Mouse (Mus musculus) C2C12 (cell line): Measurements from ENCODE around the gene Sfxn2. TPM values are rescaled to one million over a fixed set of nuclear protein-coding genes. Genes with fewer than 3 reads are reported as not detected.

ENCODE experiments used
- H3K27me3 ChIP-seq: one replicate; pipeline ENCODE4 v1.6.1; 2011; ENCODE audit not compliant: control insufficient read depth, insufficient read depth, insufficient read length
- H3K36me3 ChIP-seq: one replicate; pipeline ENCODE4 v1.6.1; 2011; ENCODE audit not compliant: control insufficient read depth, insufficient read depth
- H3K4me3 ChIP-seq: one replicate; pipeline ENCODE4 v1.5.1; 2011; ENCODE audit warnings: mild to moderate bottlenecking, control low read depth; ENCODE audit not compliant: poor library complexity, insufficient read depth, severe bottlenecking
- H3K79me2 ChIP-seq: one replicate; pipeline ENCODE4 v1.6.1; 2011; ENCODE audit not compliant: control insufficient read depth, insufficient read depth
- H3K79me3 ChIP-seq: one replicate; pipeline ENCODE4 v1.6.1; 2011; ENCODE audit warnings: low read depth, control low read depth
- H3ac ChIP-seq: one replicate; pipeline ENCODE3; 2011; ENCODE audit warnings: low read depth; ENCODE audit not compliant: control insufficient read depth, insufficient read length
- CEBPB ChIP-seq: IDR thresholded peaks from one replicate; pipeline ENCODE4 v1.6.1; 2011; ENCODE audit warnings: low read depth, mild to moderate bottlenecking, control low read depth, moderate library complexity
- CTCF ChIP-seq: IDR thresholded peaks from one replicate; pipeline ENCODE4 v1.5.1; 2011; ENCODE audit not compliant: control insufficient read depth, insufficient read depth, insufficient read length
- FOSL1 ChIP-seq: IDR thresholded peaks from one replicate; pipeline ENCODE4 v1.8.0; 2011; ENCODE audit warnings: mild to moderate bottlenecking, low read length; ENCODE audit not compliant: poor library complexity, insufficient read depth, severe bottlenecking
- MAX ChIP-seq: IDR thresholded peaks from one replicate; pipeline ENCODE4 v1.6.1; 2011; ENCODE audit warnings: mild to moderate bottlenecking, control low read depth
- MYOD1 ChIP-seq: IDR thresholded peaks from one replicate; pipeline ENCODE4 v1.6.1; 2011; ENCODE audit warnings: low read depth; ENCODE audit not compliant: control insufficient read depth, insufficient read length
- MYOG ChIP-seq: IDR thresholded peaks from one replicate; pipeline ENCODE4 v1.6.1; 2011; ENCODE audit not compliant: control insufficient read depth, insufficient read length; ENCODE audit errors: extremely low read depth
- USF1 ChIP-seq: IDR thresholded peaks from one replicate; pipeline ENCODE4 v1.6.1; 2011; ENCODE audit warnings: low read depth, mild to moderate bottlenecking, control low read depth, moderate library complexity
- polyA plus RNA-seq: library from polyadenylated mRNA; unstranded; fragments of >200 nt; fragmentation: generic; extraction: Trizol; gene quantifications from one replicate; pipeline ENCODE4 v1.2.1, GENCODE M21; 2012; ENCODE audit warnings: missing spikeins

Sfxn2 gene
- polyA plus RNA-seq, 1 experiment = 1.4 TPM

DNA sequence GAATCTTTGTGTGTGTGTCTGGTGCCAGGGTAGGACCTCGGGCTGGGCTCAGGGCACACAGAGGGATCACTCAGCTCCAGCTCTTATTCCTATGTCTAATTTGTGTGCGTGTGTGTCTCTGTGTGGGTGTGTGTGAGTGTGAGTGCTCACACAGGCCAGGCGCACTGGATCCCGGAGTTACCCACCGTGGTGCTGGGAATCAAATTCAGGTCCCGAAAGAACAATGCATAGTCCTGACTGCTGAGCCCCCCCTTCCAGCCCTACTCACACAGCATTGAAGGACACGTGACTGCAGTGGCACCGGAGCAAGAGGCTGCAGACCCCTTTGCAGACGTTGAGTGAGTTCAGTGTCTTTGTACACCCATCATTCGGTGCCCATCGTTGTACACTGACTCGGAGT, 51.9 kb downstream of the Sfxn2 start:
- no peak overlapping the region for H3K4me3 ChIP-seq
- H3K27me3 ChIP-seq = no peaks in the 10 kb centered on the region
- TF ChIP-seq USF1 (no peak), MYOG (no peak), CEBPB (no peak), FOSL1 (no peak), MAX (no peak), MYOD1 (no peak), CTCF (no peak)
- no peaks in the 10 kb centered on the region for H3K36me3 ChIP-seq
- H3K79me3 ChIP-seq = peaks cover 1% of the 10 kb centered on the region
- H3K79me2 ChIP-seq = peaks cover 16% of the 10 kb centered on the region
- H3ac ChIP-seq = no peak overlapping the region

DNA sequence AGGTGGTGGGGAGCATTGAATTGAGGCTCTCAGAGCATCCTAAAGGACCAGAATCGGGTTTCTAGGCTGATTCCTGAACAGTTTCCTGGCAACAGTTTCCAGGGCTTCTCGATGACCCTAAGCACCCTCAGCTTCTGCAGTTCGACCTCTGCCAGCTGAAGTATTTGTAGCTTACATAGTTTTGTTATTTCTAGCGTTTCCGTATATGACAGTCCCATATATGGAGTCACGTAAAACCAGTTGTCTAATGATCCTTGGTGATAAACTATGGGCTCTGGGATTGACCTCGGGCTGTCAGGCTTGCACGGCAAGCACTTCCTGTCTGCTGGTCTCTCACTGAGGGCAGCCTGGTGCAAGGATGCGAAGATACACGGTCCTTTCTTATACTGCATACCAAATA, 52.4 kb downstream of the Sfxn2 start:
- TF ChIP-seq USF1 (no peak), MYOG (no peak), CEBPB (no peak), MAX (no peak), MYOD1 (no peak), FOSL1 (no peak), CTCF (no peak)

DNA sequence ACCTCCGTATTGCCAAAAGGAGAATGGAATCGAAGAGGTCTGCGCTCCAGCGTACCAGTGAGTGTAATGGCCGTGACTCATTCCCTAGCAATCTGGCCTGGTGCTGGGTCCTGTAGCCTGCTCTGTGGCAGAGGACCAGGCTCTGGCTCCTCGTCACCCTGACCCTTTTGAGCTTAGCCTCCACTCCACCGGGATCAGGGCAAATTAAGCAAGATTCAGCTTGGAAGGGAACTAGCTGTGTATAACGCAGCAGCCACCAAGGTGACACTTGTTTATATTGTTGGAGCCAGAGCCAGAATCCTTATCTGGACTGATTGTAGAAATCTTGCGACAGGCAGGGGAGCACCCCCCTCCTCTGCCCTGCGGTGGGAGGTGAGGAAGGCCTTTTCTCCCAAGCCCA, 55.2 kb downstream of the Sfxn2 start:
- TF ChIP-seq CEBPB (no peak), CTCF (no peak), FOSL1 (no peak), USF1 (no peak)
- Histone ChIP-seq H3K4me3 (no peak overlapping the region), H3K79me3 (peaks cover 2% of the 10 kb centered on the region), H3K36me3 (no peaks in the 10 kb centered on the region), H3K27me3 (no peaks in the 10 kb centered on the region), H3K79me2 (no peaks in the 10 kb centered on the region), H3ac (no peak overlapping the region)

More for the DNA sequence above, 52.4 kb downstream of the Sfxn2 start:
- peaks cover 16% of the 10 kb centered on the region for H3K79me2 ChIP-seq
- peaks cover 1% of the 10 kb centered on the region for H3K79me3 ChIP-seq
- H3K36me3 ChIP-seq = no peaks in the 10 kb centered on the region
- H3K4me3 ChIP-seq = no peak overlapping the region
- H3K27me3 ChIP-seq = no peaks in the 10 kb centered on the region
- H3ac ChIP-seq = no peak overlapping the region

GRCm38 (mm10) chr19:46629807-46630206, 56.6 kb downstream of the Sfxn2 start:
- peaks cover 2% of the 10 kb centered on the region for H3K36me3 ChIP-seq
- H3K79me3 ChIP-seq = peaks cover 2% of the 10 kb centered on the region
- TF ChIP-seq USF1 = no peak
- no peak for TF ChIP-seq MAX
- TF ChIP-seq CTCF = no peak
- TF ChIP-seq FOSL1 = no peak
- no peak for TF ChIP-seq CEBPB
- TF ChIP-seq MYOD1 = no peak
- TF ChIP-seq MYOG = no peak
- H3ac ChIP-seq = no peak overlapping the region
- H3K4me3 ChIP-seq = no peak overlapping the region
- H3K27me3 ChIP-seq = no peaks in the 10 kb centered on the region
- H3K79me2 ChIP-seq = peaks cover 9% of the 10 kb centered on the region

GRCm38 (mm10) chr19:46631637-46632036, 58.5 kb downstream of the Sfxn2 start:
- Histone ChIP-seq H3K27me3 (no peaks in the 10 kb centered on the region), H3K36me3 (peaks cover 3% of the 10 kb centered on the region), H3K79me2 (peaks cover 9% of the 10 kb centered on the region), H3K79me3 (peaks cover 2% of the 10 kb centered on the region), H3ac (no peak overlapping the region), H3K4me3 (no peak overlapping the region)
- TF ChIP-seq FOSL1 (no peak), MAX (no peak), CEBPB (no peak), MYOG (no peak), CTCF (no peak), USF1 (no peak), MYOD1 (no peak)

- peaks cover 2% of the 10 kb centered on the region for H3K79me3 ChIP-seq
- H3K27me3 ChIP-seq = no peaks in the 10 kb centered on the region
- H3K36me3 ChIP-seq = peaks cover 3% of the 10 kb centered on the region
- TF ChIP-seq MYOG = no peak
- no peak for TF ChIP-seq MAX
- no peak for TF ChIP-seq CEBPB
- TF ChIP-seq MYOD1 = no peak
- no peak for TF ChIP-seq CTCF
- no peak for TF ChIP-seq USF1
- no peak for TF ChIP-seq FOSL1
- no peak overlapping the region for H3K4me3 ChIP-seq
- H3ac ChIP-seq = no peak overlapping the region
- H3K79me2 ChIP-seq = peaks cover 13% of the 10 kb centered on the region
Observed at GRCm38 (mm10) chr19:46635766-46636165, 62.6 kb downstream of the Sfxn2 start.
